9 mouse cellular contexts compared by ENCODE assay signal in the genomic region with DNA sequence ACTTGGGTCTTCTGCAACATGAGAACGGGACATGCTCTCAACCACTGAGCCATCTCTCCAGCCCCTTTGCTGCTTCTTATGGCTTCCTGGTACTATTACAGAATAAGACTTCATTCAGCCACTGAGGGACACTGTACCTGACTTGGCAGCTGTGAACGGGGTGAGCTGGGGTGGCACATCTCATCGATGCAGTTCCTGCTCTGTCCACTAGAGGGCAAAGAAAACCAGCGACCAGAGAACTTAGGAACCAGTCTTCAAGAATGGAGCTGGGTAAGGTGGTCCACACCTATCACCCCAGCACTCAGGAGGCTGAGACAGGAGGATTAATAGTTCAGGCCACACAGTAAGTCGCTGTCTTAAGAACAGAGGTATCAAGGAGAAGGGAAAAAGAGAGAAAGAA. TPM values are rescaled to one million over a fixed set of nuclear protein-coding genes. Genes with fewer than 3 reads are reported as not detected.
DNase-seq lines count a peak whose midpoint lies in the region; ATAC-seq and TF ChIP-seq lines count a peak whose summit lies in the region.
"Had no signal": no experiment of that assay in that cellular context is flagged by ENCODE, and none has a peak within 500 bp of the region (broad histone marks: within the 10 kb centered on the region; RNA-seq: fewer than 3 reads in every experiment).

No protein-coding gene starts in this region.

- H3K4me1 ChIP-seq in forebrain, embryonic 10.5 days = peaks cover 25% of the 10 kb centered on the region
- peaks cover 12% of the 10 kb centered on the region for H3K4me1 ChIP-seq in forebrain, embryonic 12.5 days
- H3K4me1 ChIP-seq in midbrain, embryonic 11.5 days (ENCODE audit: control insufficient read depth, insufficient read depth, low read length) = peaks cover 3% of the 10 kb centered on the region; the same call in 1 of the 2 replicates
- no peaks in the 10 kb centered on the region for H3K4me1 ChIP-seq in midbrain, embryonic 15.5 days
- peaks cover 15% of the 10 kb centered on the region for H3K4me1 ChIP-seq in liver, embryonic 13.5 days (replicated peaks)
- no peaks in the 10 kb centered on the region for H3K4me1 ChIP-seq in small intestine, adult 2 months (ENCODE audit: control insufficient read depth, insufficient read depth, insufficient read length, low read length)

- H3K27ac ChIP-seq in forebrain, embryonic 10.5 days = no peak overlapping the region
- H3K27ac ChIP-seq in forebrain, embryonic 12.5 days = no peak overlapping the region
- H3K27ac ChIP-seq in midbrain, embryonic 11.5 days (ENCODE audit: low read depth, low read length) = no peak overlapping the region
- no peak overlapping the region for H3K27ac ChIP-seq in midbrain, embryonic 15.5 days
- H3K27ac ChIP-seq in liver, embryonic 13.5 days = no peak overlapping the region
- no peak overlapping the region for H3K27ac ChIP-seq in small intestine, adult 2 months (ENCODE audit: insufficient read depth, low read depth, low read length)
- H3K27ac ChIP-seq: limb, embryonic 12.5 days had no signal

- H3K9ac ChIP-seq in forebrain, embryonic 12.5 days = no peak overlapping the region
- H3K9ac ChIP-seq in midbrain, embryonic 11.5 days (ENCODE audit: low read length) = no peak overlapping the region
- no peak overlapping the region for H3K9ac ChIP-seq in midbrain, embryonic 15.5 days
- H3K9ac ChIP-seq in liver, embryonic 13.5 days = no peak overlapping the region
- H3K9ac ChIP-seq: limb, embryonic 12.5 days had no signal

- no peak for ATAC-seq in forebrain, embryonic 12.5 days (ENCODE audit: low FRiP score)
- no peak for ATAC-seq in midbrain, embryonic 11.5 days (ENCODE audit: low FRiP score)
- ATAC-seq in midbrain, embryonic 15.5 days (replicated peaks) = no peak
- ATAC-seq in erythroid progenitor cell, adult 5-6 weeks (replicated peaks; ENCODE audit: low FRiP score, poor library complexity, severe bottlenecking) = peak; percentile 72
- 0 out of 2 replicates have a peak, but pooled peaks have one; percentile 15 for ATAC-seq in liver, embryonic 13.5 days (ENCODE audit: low read depth)

- H3K4me3 ChIP-seq in forebrain, embryonic 10.5 days = no peak overlapping the region
- H3K4me3 ChIP-seq in forebrain, embryonic 12.5 days (replicated peaks) = no peak overlapping the region
- H3K4me3 ChIP-seq in midbrain, embryonic 11.5 days (ENCODE audit: low read depth, low read length) = no peak overlapping the region
- no peak overlapping the region for H3K4me3 ChIP-seq in midbrain, embryonic 15.5 days
- no peak overlapping the region for H3K4me3 ChIP-seq in liver, embryonic 13.5 days (replicated peaks)
- H3K4me3 ChIP-seq in small intestine, adult 2 months (ENCODE audit: low read depth, low read length) = no peak overlapping the region
- H3K4me3 ChIP-seq: limb, embryonic 12.5 days had no signal

- H3K4me2 ChIP-seq in forebrain, embryonic 12.5 days = no peak overlapping the region
- no peak overlapping the region for H3K4me2 ChIP-seq in midbrain, embryonic 11.5 days
- H3K4me2 ChIP-seq in midbrain, embryonic 15.5 days = no peak overlapping the region
- no peak overlapping the region for H3K4me2 ChIP-seq in liver, embryonic 13.5 days
- H3K4me2 ChIP-seq: limb, embryonic 12.5 days had no signal

- H3K27me3 ChIP-seq in forebrain, embryonic 10.5 days (ENCODE audit: poor library complexity, severe bottlenecking) = peaks cover 28% of the 10 kb centered on the region
- H3K27me3 ChIP-seq in forebrain, embryonic 12.5 days = peaks cover 21% of the 10 kb centered on the region; the same call in 1 of the 2 replicates
- 0 out of 2 replicates have a peak, but pooled peaks cover 2% of the 10 kb centered on the region for H3K27me3 ChIP-seq in midbrain, embryonic 11.5 days (ENCODE audit: control insufficient read depth, insufficient read depth, low read length)
- no peaks in the 10 kb centered on the region for H3K27me3 ChIP-seq in midbrain, embryonic 15.5 days (replicated peaks)
- H3K27me3 ChIP-seq in liver, embryonic 13.5 days = peaks cover 8% of the 10 kb centered on the region; the same call in 1 of the 2 replicates
- H3K27me3 ChIP-seq in small intestine, adult 2 months (ENCODE audit: control insufficient read depth, insufficient read depth, low read length) = no peaks in the 10 kb centered on the region

- TF ChIP-seq POLR2A in small intestine, adult 2 months (IDR thresholded peaks at IDR 0.05; ENCODE audit: low read depth, low read length) = no peak

- WGBS in forebrain, embryonic 10.5 days = 9% methylated on average over 5 of the region's 5 CpGs
- WGBS in forebrain, embryonic 12.5 days = 11% methylated on average over 5 of the region's 5 CpGs
- WGBS in midbrain, embryonic 11.5 days = 12% methylated on average over 5 of the region's 5 CpGs
- WGBS in midbrain, embryonic 15.5 days = 11% methylated on average over 5 of the region's 5 CpGs
- WGBS in liver, embryonic 13.5 days (ENCODE audit: insufficient replicate concordance) = 12% methylated on average over 5 of the region's 5 CpGs
- WGBS in small intestine, adult 2 months = 8% methylated on average over 5 of the region's 5 CpGs

- H3K9me3 ChIP-seq in forebrain, embryonic 10.5 days = no peaks in the 10 kb centered on the region
- no peaks in the 10 kb centered on the region for H3K9me3 ChIP-seq in forebrain, embryonic 12.5 days
- H3K9me3 ChIP-seq in midbrain, embryonic 11.5 days (ENCODE audit: control insufficient read depth, low read length) = 0 out of 2 replicates have a peak, but pooled peaks cover 2% of the 10 kb centered on the region
- no peaks in the 10 kb centered on the region for H3K9me3 ChIP-seq in midbrain, embryonic 15.5 days
- 0 out of 2 replicates have a peak, but pooled peaks cover 4% of the 10 kb centered on the region for H3K9me3 ChIP-seq in liver, embryonic 13.5 days (replicated peaks)
- H3K9me3 ChIP-seq: limb, embryonic 12.5 days had no signal

- peak; percentile 74; the same call in 1 of the 2 replicates for TF ChIP-seq CTCF in small intestine, adult 2 months (IDR thresholded peaks at IDR 0.05; ENCODE audit: extremely low read depth, insufficient read length, insufficient replicate concordance, low read depth, low read length)

- H3K36me3 ChIP-seq in forebrain, embryonic 10.5 days (replicated peaks) = no peaks in the 10 kb centered on the region
- no peaks in the 10 kb centered on the region for H3K36me3 ChIP-seq in forebrain, embryonic 12.5 days (replicated peaks)
- no peaks in the 10 kb centered on the region for H3K36me3 ChIP-seq in midbrain, embryonic 11.5 days (ENCODE audit: control insufficient read depth, insufficient read depth, low read length)
- no peaks in the 10 kb centered on the region for H3K36me3 ChIP-seq in midbrain, embryonic 15.5 days (replicated peaks)
- no peaks in the 10 kb centered on the region for H3K36me3 ChIP-seq in liver, embryonic 13.5 days
- no peaks in the 10 kb centered on the region for H3K36me3 ChIP-seq in small intestine, adult 2 months (ENCODE audit: control insufficient read depth, insufficient read depth, low read length)
- H3K36me3 ChIP-seq: limb, embryonic 12.5 days had no signal

- DNase-seq in forebrain, embryonic 10.5 days (ENCODE audit: extremely low spot score, low spot score) = peak; percentile 76
- peak; percentile 98 for DNase-seq in midbrain, embryonic 11.5 days (ENCODE audit: low spot score, missing footprints)
- peak; percentile 52 for DNase-seq in adrenal gland, postnatal 25 days
- DNase-seq in liver, embryonic 13.5 days = no peak

RNA-seq across cellular contexts. Expression of gene Gins2, which starts 6.9 kb away (rescaled TPM):
- polyA plus RNA-seq in forebrain, embryonic 10.5 days (2016; fragmentation: Nextera tagmentation; extraction: Ambion mirVana) = 154 and 158 TPM in 2 replicates
- polyA plus RNA-seq in forebrain, embryonic 12.5 days (2016; fragmentation: Nextera tagmentation; extraction: Ambion mirVana) = 83.2 and 84.8 TPM in 2 replicates
- polyA plus RNA-seq in midbrain, embryonic 11.5 days (2014; fragmentation: Nextera tagmentation; extraction: Ambion mirVana) = 113 and 120 TPM in 2 replicates
- 15.3 and 16.5 TPM in 2 replicates for polyA plus RNA-seq in midbrain, embryonic 15.5 days (2015; fragmentation: Nextera tagmentation; extraction: Ambion mirVana)
- total RNA-seq in adrenal gland, postnatal 25 days (2021) = 12.2 and 12.4 TPM in 2 replicates
- total RNA-seq in erythroid progenitor cell, adult 5-6 weeks (2015; ENCODE audit: low replicate concordance) = 5.8 and 31.4 TPM in 2 replicates
- total RNA-seq in erythroid progenitor cell, adult 5-6 weeks (2017; ENCODE audit: low replicate concordance) = 11.9 and 21.3 TPM in 2 replicates
- polyA plus RNA-seq in liver, embryonic 13.5 days (2015; fragmentation: Nextera tagmentation; extraction: Ambion mirVana) = 75.6 and 75.9 TPM in 2 replicates
- 12.6 and 22.5 TPM in 2 replicates for polyA plus RNA-seq in small intestine, adult 2 months (2012; rRNA removed)

RNA-seq across cellular contexts. Expression of gene 1190005I06Rik, which starts 51.5 kb away (rescaled TPM):
- 2.3 and 2.8 TPM in 2 replicates for polyA plus RNA-seq in forebrain, embryonic 10.5 days (2016; fragmentation: Nextera tagmentation; extraction: Ambion mirVana)
- polyA plus RNA-seq in forebrain, embryonic 12.5 days (2016; fragmentation: Nextera tagmentation; extraction: Ambion mirVana) = 1.7 and 3.1 TPM in 2 replicates
- 2.9 and 4.4 TPM in 2 replicates for polyA plus RNA-seq in midbrain, embryonic 11.5 days (2014; fragmentation: Nextera tagmentation; extraction: Ambion mirVana)
- 18.1 and 20.1 TPM in 2 replicates for polyA plus RNA-seq in midbrain, embryonic 15.5 days (2015; fragmentation: Nextera tagmentation; extraction: Ambion mirVana)
- total RNA-seq in adrenal gland, postnatal 25 days (2021) = 11.3 and 12.3 TPM in 2 replicates
- not detected in 2 replicates for total RNA-seq in erythroid progenitor cell, adult 5-6 weeks (2015; ENCODE audit: low replicate concordance)
- not detected in 2 replicates for total RNA-seq in erythroid progenitor cell, adult 5-6 weeks (2017; ENCODE audit: low replicate concordance)
- 0.89 and 1.2 TPM in 2 replicates for polyA plus RNA-seq in liver, embryonic 13.5 days (2015; fragmentation: Nextera tagmentation; extraction: Ambion mirVana)
- polyA plus RNA-seq in small intestine, adult 2 months (2012; rRNA removed) = 1.6 and 3.6 TPM in 2 replicates

Comparison
In these comparisons a context has a peak if more than half of its experiments do, and no peak if none do; other contexts are left out.
1. ATAC-seq: peak in erythroid progenitor cell, adult 5-6 weeks (single experiment) and liver, embryonic 13.5 days (single experiment); none in forebrain, embryonic 12.5 days (single experiment), midbrain, embryonic 11.5 days (single experiment) and midbrain, embryonic 15.5 days (single experiment).